Mouse (Mus musculus): ENCODE results near the gene Csnk1g1. TPM values are rescaled to one million over a fixed set of nuclear protein-coding genes. Genes with fewer than 3 reads are reported as not detected.

Csnk1g1 gene
- polyA plus RNA-seq, 1 experiment from 2014 or later: 15.9 TPM

DNA sequence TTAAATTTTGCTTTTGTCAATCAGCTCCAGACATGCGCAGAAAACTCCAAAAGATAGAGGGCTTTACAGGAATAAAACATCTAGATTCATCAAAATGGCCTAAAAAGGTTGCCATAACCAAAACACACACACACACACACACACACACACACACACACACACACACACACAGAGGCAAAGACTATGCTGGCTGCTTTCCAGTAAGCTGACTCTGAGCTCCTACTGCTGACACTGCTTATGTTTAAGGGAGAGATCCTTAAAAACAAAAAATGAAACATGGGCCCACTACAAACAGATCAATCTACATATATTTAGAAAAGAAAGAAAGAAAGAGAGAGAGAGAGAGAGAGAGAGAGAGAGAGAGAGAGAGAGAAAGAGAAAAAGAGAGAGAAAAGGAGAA is 144.0 kb downstream of the Csnk1g1 start:
- Histone ChIP-seq H3K4me3 (ENCODE audit: low read depth, low read length) (no peak overlapping the region), H3K27ac (replicated peaks; ENCODE audit: low read depth, low read length) (no peak overlapping the region), H3K4me1 (ENCODE audit: control insufficient read depth, insufficient read depth, low read length) (no peaks in the 10 kb centered on the region), H3K36me3 (ENCODE audit: control insufficient read depth, insufficient read depth, low read length) (no peaks in the 10 kb centered on the region), H3K9me3 (ENCODE audit: control insufficient read depth, low read length) (no peaks in the 10 kb centered on the region; the same call in 1 of the 2 replicates), H3K9ac (ENCODE audit: low read length) (no peak overlapping the region), H3K4me2 (ENCODE audit: low read depth, severe bottlenecking) (no peak overlapping the region), H3K27me3 (ENCODE audit: control insufficient read depth, insufficient read depth, low read length) (no peaks in the 10 kb centered on the region)
- WGBS: 84% methylated on average over 1 of the region's 1 CpGs
- no peak for DNase-seq (ENCODE audit: low spot score)
- no peak for ATAC-seq (ENCODE audit: insufficient number of reproducible peaks, low FRiP score, low TSS enrichment, low read depth)

DNA sequence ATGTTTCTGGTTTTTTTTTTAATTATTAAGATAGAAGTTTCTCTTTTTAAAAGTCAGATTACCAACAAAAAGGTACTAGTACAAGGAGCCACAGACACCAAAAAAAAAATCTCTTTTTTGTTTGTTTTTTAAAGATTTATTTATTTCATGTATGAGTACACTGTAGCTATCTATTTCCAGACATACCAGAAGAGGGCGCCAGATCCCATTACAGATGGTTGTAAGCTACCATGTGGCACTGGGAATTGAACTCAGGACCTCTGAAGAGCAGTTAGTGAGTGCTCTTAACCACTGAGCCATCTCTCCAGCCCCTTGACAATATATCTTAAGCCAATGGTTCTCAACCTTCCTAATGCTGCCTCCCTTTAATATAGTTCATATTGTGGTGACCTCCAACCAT is 144.9 kb downstream of the Csnk1g1 start:
- H3K4me3 ChIP-seq (ENCODE audit: low read depth, low read length): no peak overlapping the region
- H3K36me3 ChIP-seq (ENCODE audit: control insufficient read depth, insufficient read depth, low read length): no peaks in the 10 kb centered on the region
- H3K9me3 ChIP-seq (ENCODE audit: control insufficient read depth, low read length): no peaks in the 10 kb centered on the region; the same call in 1 of the 2 replicates
- H3K9ac ChIP-seq (ENCODE audit: low read length): no peak overlapping the region
- H3K4me1 ChIP-seq (ENCODE audit: control insufficient read depth, insufficient read depth, low read length): no peaks in the 10 kb centered on the region
- WGBS: 43% methylated on average over 1 of the region's 1 CpGs
- H3K4me2 ChIP-seq (ENCODE audit: low read depth, severe bottlenecking): no peak overlapping the region
- DNase-seq (ENCODE audit: low spot score) (no peak), ATAC-seq (ENCODE audit: insufficient number of reproducible peaks, low FRiP score, low TSS enrichment, low read depth) (no peak)
- no peak overlapping the region for H3K27ac ChIP-seq (replicated peaks; ENCODE audit: low read depth, low read length)
- no peaks in the 10 kb centered on the region for H3K27me3 ChIP-seq (ENCODE audit: control insufficient read depth, insufficient read depth, low read length)

DNA sequence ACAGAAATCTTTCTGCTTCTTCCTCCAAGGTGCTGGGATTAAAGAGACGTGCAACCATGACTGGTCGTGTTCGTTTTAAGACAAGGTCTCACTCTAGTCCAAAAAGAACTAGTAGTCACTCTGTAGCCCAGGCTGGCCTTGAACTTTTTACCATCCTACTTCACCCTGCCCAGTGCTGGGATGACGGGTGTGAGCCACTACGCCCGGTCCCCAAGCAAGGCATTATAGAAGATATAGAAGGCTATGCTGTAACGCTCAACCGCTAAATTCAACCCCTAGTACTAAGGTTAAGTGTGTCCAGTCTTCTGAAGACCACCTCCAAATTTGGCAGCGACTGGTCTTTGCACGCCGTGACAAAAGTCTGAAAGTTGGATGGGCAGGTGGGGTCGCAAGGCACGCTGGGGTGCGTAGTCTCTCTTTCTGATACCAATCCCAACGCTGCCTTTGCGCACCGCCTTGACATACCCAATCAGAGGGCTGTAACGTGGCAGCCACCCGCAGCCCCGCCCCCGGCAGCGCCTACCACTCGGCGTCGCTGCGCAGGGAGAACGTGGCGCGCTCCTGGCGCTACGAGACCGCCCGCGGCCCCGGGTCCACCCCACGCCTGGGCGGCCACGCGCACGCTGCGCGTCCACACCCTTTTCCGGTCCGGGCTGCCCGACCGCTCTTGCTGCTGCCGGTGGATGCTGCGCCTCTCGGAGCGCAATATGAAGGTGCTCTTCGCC is 151.0 kb downstream of the Csnk1g1 start, which contains the start of gene Ppib:
Gene Ppib, plus strand, starts transcription at position 640 of the 725 bp plus-strand sequence.
- H3K4me1 ChIP-seq (ENCODE audit: control insufficient read depth, insufficient read depth, low read length): no peaks in the 10 kb centered on the region; the same call in 1 of the 2 replicates
- H3K4me2 ChIP-seq (ENCODE audit: low read depth, severe bottlenecking): peak within 1 kb of the TSS; percentile 54
- WGBS: 2% methylated on average over 51 of the region's 51 CpGs
- ATAC-seq (ENCODE audit: insufficient number of reproducible peaks, low FRiP score, low TSS enrichment, low read depth) (peak; percentile 96), DNase-seq (ENCODE audit: low spot score) (peak; percentile 98)
- peaks cover 20% of the 10 kb centered on the region for H3K36me3 ChIP-seq (ENCODE audit: control insufficient read depth, insufficient read depth, low read length)
- no peaks in the 10 kb centered on the region for H3K27me3 ChIP-seq (ENCODE audit: control insufficient read depth, insufficient read depth, low read length)
- H3K9ac ChIP-seq (ENCODE audit: low read length): peak within 1 kb of the TSS; percentile 75
- peak within 1 kb of the TSS; percentile 61 for H3K4me3 ChIP-seq (ENCODE audit: low read depth, low read length)
- H3K9me3 ChIP-seq (ENCODE audit: control insufficient read depth, low read length): no peaks in the 10 kb centered on the region
- H3K27ac ChIP-seq (replicated peaks; ENCODE audit: low read depth, low read length): no peak within 1 kb of the TSS

DNA sequence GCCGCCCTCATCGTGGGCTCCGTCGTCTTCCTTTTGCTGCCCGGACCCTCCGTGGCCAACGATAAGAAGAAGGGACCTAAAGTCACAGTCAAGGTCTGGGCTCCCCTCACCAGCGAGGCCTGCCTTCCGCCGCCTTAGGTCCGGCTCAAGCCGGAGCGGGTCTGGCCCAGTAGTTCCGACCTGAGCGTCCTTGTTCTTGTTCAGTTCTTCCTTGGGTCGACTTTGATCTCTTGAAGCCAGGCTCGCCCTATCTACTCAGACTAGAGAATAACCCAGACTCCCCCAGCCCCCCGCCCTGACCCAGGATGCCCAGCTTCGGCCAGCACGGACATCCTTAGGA is 151.6 kb downstream of the Csnk1g1 start:
- DNase-seq (ENCODE audit: low spot score) (no peak), ATAC-seq (ENCODE audit: insufficient number of reproducible peaks, low FRiP score, low TSS enrichment, low read depth) (peak; percentile 40; the same call in 1 of the 2 replicates)
- Histone ChIP-seq H3K36me3 (ENCODE audit: control insufficient read depth, insufficient read depth, low read length) (peaks cover 22% of the 10 kb centered on the region), H3K4me3 (ENCODE audit: low read depth, low read length) (peak overlapping the region; percentile 61), H3K4me1 (ENCODE audit: control insufficient read depth, insufficient read depth, low read length) (no peaks in the 10 kb centered on the region; the same call in 1 of the 2 replicates), H3K9ac (ENCODE audit: low read length) (peak overlapping the region; percentile 75), H3K27me3 (ENCODE audit: control insufficient read depth, insufficient read depth, low read length) (no peaks in the 10 kb centered on the region), H3K27ac (replicated peaks; ENCODE audit: low read depth, low read length) (no peak overlapping the region), H3K9me3 (ENCODE audit: control insufficient read depth, low read length) (no peaks in the 10 kb centered on the region), H3K4me2 (ENCODE audit: low read depth, severe bottlenecking) (peak overlapping the region; percentile 54)
- WGBS: 0% methylated on average over 20 of the region's 20 CpGs

DNA sequence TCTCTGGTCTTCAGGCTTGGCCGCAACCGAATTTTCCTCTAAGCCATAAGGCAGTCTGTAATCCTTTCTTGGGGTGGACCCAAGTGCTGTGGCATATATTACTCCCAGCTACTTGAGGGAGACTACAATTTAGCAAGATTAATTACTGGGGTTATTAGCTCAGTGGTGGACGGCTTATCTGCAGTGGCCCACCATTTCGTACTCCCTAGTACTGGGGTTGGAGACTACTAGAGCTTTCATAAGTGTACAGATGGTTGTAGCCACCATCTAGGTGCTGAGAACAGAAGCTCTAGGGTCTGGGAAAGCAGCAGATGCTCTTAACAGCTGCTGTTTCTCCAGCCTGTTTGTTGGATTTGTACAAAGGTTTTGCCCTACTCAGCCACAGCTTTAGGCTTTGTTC is 152.3 kb downstream of the Csnk1g1 start:
- DNase-seq (ENCODE audit: low spot score): no peak
- Histone ChIP-seq H3K9ac (ENCODE audit: low read length) (peak overlapping the region; percentile 75), H3K36me3 (ENCODE audit: control insufficient read depth, insufficient read depth, low read length) (peaks cover 29% of the 10 kb centered on the region), H3K27ac (replicated peaks; ENCODE audit: low read depth, low read length) (no peak overlapping the region), H3K4me3 (ENCODE audit: low read depth, low read length) (peak overlapping the region; percentile 61), H3K4me1 (ENCODE audit: control insufficient read depth, insufficient read depth, low read length) (no peaks in the 10 kb centered on the region; the same call in 1 of the 2 replicates), H3K9me3 (ENCODE audit: control insufficient read depth, low read length) (no peaks in the 10 kb centered on the region), H3K27me3 (ENCODE audit: control insufficient read depth, insufficient read depth, low read length) (no peaks in the 10 kb centered on the region), H3K4me2 (ENCODE audit: low read depth, severe bottlenecking) (peak overlapping the region; percentile 54)
- ATAC-seq (ENCODE audit: insufficient number of reproducible peaks, low FRiP score, low TSS enrichment, low read depth): no peak
- WGBS: 31% methylated on average over 4 of the region's 4 CpGs

DNA sequence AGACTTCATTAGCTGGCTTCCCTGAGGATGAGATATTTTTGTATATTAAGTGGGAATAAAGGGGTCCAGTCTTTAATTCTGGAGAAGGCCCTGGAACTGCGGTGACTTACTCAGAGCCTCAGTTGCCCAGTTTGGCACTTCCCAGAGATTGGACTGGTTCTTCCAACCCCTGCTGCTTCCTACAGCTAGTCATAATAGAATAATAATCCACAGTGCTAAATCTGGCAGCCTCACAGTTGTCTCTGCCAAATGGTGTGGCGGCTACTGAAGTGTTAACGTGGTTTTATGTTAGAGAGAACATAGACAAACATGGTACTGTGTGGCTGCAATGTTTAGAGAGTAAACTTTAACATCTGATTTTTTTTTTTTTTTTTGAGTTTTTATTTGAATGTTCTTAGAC is 152.9 kb downstream of the Csnk1g1 start:
- ATAC-seq (ENCODE audit: insufficient number of reproducible peaks, low FRiP score, low TSS enrichment, low read depth): no peak
- no peaks in the 10 kb centered on the region for H3K27me3 ChIP-seq (ENCODE audit: control insufficient read depth, insufficient read depth, low read length)
- H3K9ac ChIP-seq (ENCODE audit: low read length): no peak overlapping the region
- H3K4me2 ChIP-seq (ENCODE audit: low read depth, severe bottlenecking): peak overlapping the region; percentile 54; the same call in 1 of the 2 replicates
- H3K27ac ChIP-seq (replicated peaks; ENCODE audit: low read depth, low read length): no peak overlapping the region
- H3K36me3 ChIP-seq (ENCODE audit: control insufficient read depth, insufficient read depth, low read length): peaks cover 34% of the 10 kb centered on the region
- no peaks in the 10 kb centered on the region for H3K9me3 ChIP-seq (ENCODE audit: control insufficient read depth, low read length)
- peak overlapping the region; percentile 61; the same call in 1 of the 2 replicates for H3K4me3 ChIP-seq (ENCODE audit: low read depth, low read length)
- WGBS: 85% methylated on average over 3 of the region's 3 CpGs
- no peaks in the 10 kb centered on the region; the same call in 1 of the 2 replicates for H3K4me1 ChIP-seq (ENCODE audit: control insufficient read depth, insufficient read depth, low read length)
- no peak for DNase-seq (ENCODE audit: low spot score)

DNA sequence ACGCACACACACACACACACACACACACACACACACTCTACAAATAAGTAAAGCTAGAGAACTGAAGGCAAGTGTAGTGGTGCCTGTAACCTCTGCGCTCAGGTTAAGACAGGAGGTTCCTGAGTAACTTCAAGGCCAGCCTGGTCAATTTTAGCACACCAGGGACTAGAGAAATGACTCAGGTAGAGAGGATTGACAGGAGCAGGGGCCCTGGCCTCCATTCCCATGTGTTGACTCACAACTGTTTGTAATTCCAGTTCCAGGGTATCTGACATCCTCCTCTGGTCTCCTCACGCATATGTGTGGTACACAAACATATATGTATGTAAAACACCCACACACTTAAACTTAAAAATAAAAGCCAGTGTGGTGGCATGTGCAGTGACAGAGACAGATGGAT is 154.7 kb downstream of the Csnk1g1 start:
- no peaks in the 10 kb centered on the region for H3K9me3 ChIP-seq (ENCODE audit: control insufficient read depth, low read length)
- H3K27ac ChIP-seq (replicated peaks; ENCODE audit: low read depth, low read length): no peak overlapping the region
- H3K9ac ChIP-seq (ENCODE audit: low read length): no peak overlapping the region
- WGBS: 95% methylated on average over 3 of the region's 3 CpGs
- ATAC-seq (ENCODE audit: insufficient number of reproducible peaks, low FRiP score, low TSS enrichment, low read depth) (no peak), DNase-seq (ENCODE audit: low spot score) (no peak)
- H3K4me3 ChIP-seq (ENCODE audit: low read depth, low read length): no peak overlapping the region
- no peaks in the 10 kb centered on the region; the same call in 1 of the 2 replicates for H3K4me1 ChIP-seq (ENCODE audit: control insufficient read depth, insufficient read depth, low read length)
- H3K36me3 ChIP-seq (ENCODE audit: control insufficient read depth, insufficient read depth, low read length): peaks cover 38% of the 10 kb centered on the region
- H3K27me3 ChIP-seq (ENCODE audit: control insufficient read depth, insufficient read depth, low read length): peaks cover 8% of the 10 kb centered on the region; the same call in 1 of the 2 replicates
- no peak overlapping the region for H3K4me2 ChIP-seq (ENCODE audit: low read depth, severe bottlenecking)

DNA sequence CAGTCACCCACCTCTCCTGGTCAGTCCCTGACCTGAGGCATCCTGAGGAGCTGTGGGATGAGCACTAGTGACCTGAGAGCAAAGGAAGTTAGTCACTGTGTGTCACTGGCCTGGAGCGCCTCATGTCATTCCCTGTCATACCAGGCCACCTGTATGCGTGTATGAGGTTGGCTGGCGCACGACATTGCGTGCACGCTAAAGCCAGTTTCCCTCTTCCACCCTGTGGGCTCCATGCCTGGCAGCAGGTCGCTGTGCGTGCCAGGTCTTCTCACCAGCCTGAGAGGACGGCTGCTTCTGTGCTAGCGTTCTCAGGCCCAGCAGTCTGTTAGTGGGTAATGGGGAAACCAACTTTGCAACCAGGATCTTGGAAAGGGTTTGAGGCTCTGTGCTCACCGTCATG is 155.6 kb downstream of the Csnk1g1 start:
- Histone ChIP-seq H3K4me2 (ENCODE audit: low read depth, severe bottlenecking) (no peak overlapping the region), H3K27me3 (ENCODE audit: control insufficient read depth, insufficient read depth, low read length) (peaks cover 16% of the 10 kb centered on the region), H3K4me1 (ENCODE audit: control insufficient read depth, insufficient read depth, low read length) (peaks cover 6% of the 10 kb centered on the region), H3K27ac (replicated peaks; ENCODE audit: low read depth, low read length) (no peak overlapping the region), H3K36me3 (ENCODE audit: control insufficient read depth, insufficient read depth, low read length) (peaks cover 38% of the 10 kb centered on the region), H3K9me3 (ENCODE audit: control insufficient read depth, low read length) (no peaks in the 10 kb centered on the region), H3K9ac (ENCODE audit: low read length) (no peak overlapping the region), H3K4me3 (ENCODE audit: low read depth, low read length) (no peak overlapping the region)
- WGBS: 94% methylated on average over 11 of the region's 11 CpGs
- no peak for ATAC-seq (ENCODE audit: insufficient number of reproducible peaks, low FRiP score, low TSS enrichment, low read depth)
- no peak for DNase-seq (ENCODE audit: low spot score)
